Mouse (Mus musculus) limb, embryonic 11.5 days (tissue): ENCODE measurements around the gene B4galt2. TPM values are rescaled to one million over a fixed set of nuclear protein-coding genes. Genes with fewer than 3 reads are reported as not detected.

Experiments used
- ATAC-seq: fragments of 200-750 bp; cut with Nextera tagmentation; 2 replicates; pipeline ENCODE4 v1.8.0; 2017; ENCODE audit warnings: low read depth; ENCODE audit not compliant: insufficient number of reproducible peaks, low FRiP score, low TSS enrichment
- DNase-seq: peaks from one replicate; pipeline ENCODE4 v3.0.0-alpha.2; 2015; ENCODE audit warnings: low spot score
- H3K27ac ChIP-seq: fragments of 300-500 bp; sonication (generic); replicated peaks from 2 replicates; pipeline ENCODE4 v1.5.1; 2014; ENCODE audit warnings: low read depth, mild to moderate bottlenecking, low read length
- H3K27me3 ChIP-seq: fragments of 300-500 bp; sonication (generic); 2 replicates; pipeline ENCODE4 v1.6.1; 2014; ENCODE audit warnings: mild to moderate bottlenecking, low read length, mixed read lengths; ENCODE audit not compliant: control insufficient read depth, insufficient read depth
- H3K36me3 ChIP-seq: fragments of 300-500 bp; sonication (generic); 2 replicates; pipeline ENCODE4 v1.6.1; 2014; ENCODE audit warnings: mild to moderate bottlenecking, low read length, moderate library complexity, mixed read lengths; ENCODE audit not compliant: control insufficient read depth, insufficient read depth
- H3K4me1 ChIP-seq: fragments of 300-500 bp; sonication (generic); 2 replicates; pipeline ENCODE4 v1.6.1; 2014; ENCODE audit warnings: low read length, mixed read lengths; ENCODE audit not compliant: control insufficient read depth, insufficient read depth
- H3K4me2 ChIP-seq: fragments of 300-500 bp; sonication (generic); 2 replicates; pipeline ENCODE4 v1.6.1; 2014; ENCODE audit warnings: low read depth, mild to moderate bottlenecking, moderate library complexity; ENCODE audit not compliant: severe bottlenecking
- H3K4me3 ChIP-seq: fragments of 300-500 bp; sonication (generic); 2 replicates; pipeline ENCODE4 v1.5.1; 2014; ENCODE audit warnings: low read depth, low read length
- H3K9ac ChIP-seq: fragments of 300-500 bp; sonication (generic); 2 replicates; pipeline ENCODE4 v1.6.1; 2014; ENCODE audit warnings: mild to moderate bottlenecking, low read length
- H3K9me3 ChIP-seq: fragments of 300-500 bp; sonication (generic); 2 replicates; pipeline ENCODE4 v1.6.1; 2016; ENCODE audit warnings: low read length; ENCODE audit not compliant: control insufficient read depth
- WGBS: fragments of 180-500 bp; shearing (Covaris S2); extraction: QIAGEN DNeasy Blood & Tissue Kit; methylation state at CpG from one replicate; pipeline ENCODE4 v1.1.7; 2014; 5-methylcytosine and 5-hydroxymethylcytosine counted together
- polyA plus RNA-seq: library from polyadenylated mRNA; unstranded; fragments of >200 nt; fragmentation: Nextera tagmentation; extraction: Ambion mirVana; gene quantifications from 2 replicates; pipeline ENCODE4 v1.2.1, GENCODE M21; 2014

Gene B4galt2
- polyA plus RNA-seq, 1 experiment from 2014 or later: 26.7 TPM

- H3K27ac ChIP-seq: no peak overlapping the region
- no peaks in the 10 kb centered on the region for H3K4me1 ChIP-seq
- WGBS: 93% methylated on average over 2 of the region's 2 CpGs
- H3K36me3 ChIP-seq: 0 out of 2 replicates have a peak, but pooled peaks cover 2% of the 10 kb centered on the region
- no peaks in the 10 kb centered on the region for H3K9me3 ChIP-seq
- peaks cover 11% of the 10 kb centered on the region for H3K27me3 ChIP-seq
- H3K9ac ChIP-seq: no peak overlapping the region
- no peak overlapping the region for H3K4me3 ChIP-seq
- no peak overlapping the region for H3K4me2 ChIP-seq
- DNase-seq: no peak
- no peak for ATAC-seq
These were observed 38.1 kb upstream of the B4galt2 start for GRCm38 (mm10) chr4:117921358-117921757.

- Histone ChIP-seq H3K27ac (no peak overlapping the region), H3K4me2 (no peak overlapping the region), H3K9me3 (no peaks in the 10 kb centered on the region), H3K4me1 (peaks cover 10% of the 10 kb centered on the region), H3K9ac (no peak overlapping the region), H3K27me3 (no peaks in the 10 kb centered on the region), H3K4me3 (no peak overlapping the region), H3K36me3 (0 out of 2 replicates have a peak, but pooled peaks cover 2% of the 10 kb centered on the region)
- DNase-seq (no peak), ATAC-seq (no peak)
- WGBS: 93% methylated on average over 5 of the region's 5 CpGs
These were observed 35.5 kb upstream of the B4galt2 start for GRCm38 (mm10) chr4:117918762-117919161.

- Histone ChIP-seq H3K36me3 (0 out of 2 replicates have a peak, but pooled peaks cover 2% of the 10 kb centered on the region), H3K9me3 (no peaks in the 10 kb centered on the region), H3K27ac (no peak overlapping the region), H3K4me3 (no peak overlapping the region), H3K27me3 (no peaks in the 10 kb centered on the region), H3K9ac (no peak overlapping the region), H3K4me2 (no peak overlapping the region), H3K4me1 (peaks cover 15% of the 10 kb centered on the region)
- ATAC-seq: no peak
- no peak for DNase-seq
- 72% methylated on average over 3 of the region's 3 CpGs for WGBS
These were observed 35.0 kb upstream of the B4galt2 start for GRCm38 (mm10) chr4:117918261-117918660.

GRCm38 (mm10) chr4:117917847-117918246 lies 34.6 kb upstream of the B4galt2 start:
- H3K4me3 ChIP-seq: no peak overlapping the region
- no peak for ATAC-seq
- no peaks in the 10 kb centered on the region for H3K9me3 ChIP-seq
- DNase-seq: no peak
- peaks cover 18% of the 10 kb centered on the region for H3K4me1 ChIP-seq
- 0 out of 2 replicates have a peak, but pooled peaks cover 2% of the 10 kb centered on the region for H3K36me3 ChIP-seq
- H3K4me2 ChIP-seq: no peak overlapping the region
- no peak overlapping the region for H3K9ac ChIP-seq
- no peaks in the 10 kb centered on the region for H3K27me3 ChIP-seq
- WGBS: 92% methylated on average over 4 of the region's 4 CpGs
- H3K27ac ChIP-seq: no peak overlapping the region

GRCm38 (mm10) chr4:117917402-117917801 lies 34.1 kb upstream of the B4galt2 start:
- DNase-seq (no peak), ATAC-seq (no peak)
- peaks cover 21% of the 10 kb centered on the region for H3K4me1 ChIP-seq
- no peak overlapping the region for H3K4me2 ChIP-seq
- H3K9me3 ChIP-seq: no peaks in the 10 kb centered on the region
- 0 out of 2 replicates have a peak, but pooled peaks cover 2% of the 10 kb centered on the region for H3K36me3 ChIP-seq
- no peak overlapping the region for H3K4me3 ChIP-seq
- no peak overlapping the region for H3K9ac ChIP-seq
- H3K27me3 ChIP-seq: no peaks in the 10 kb centered on the region
- 89% methylated on average over 4 of the region's 4 CpGs for WGBS
- no peak overlapping the region for H3K27ac ChIP-seq

- Histone ChIP-seq H3K27me3 (no peaks in the 10 kb centered on the region), H3K9ac (no peak overlapping the region), H3K4me3 (no peak overlapping the region), H3K27ac (no peak overlapping the region), H3K4me1 (peaks cover 21% of the 10 kb centered on the region), H3K4me2 (no peak overlapping the region), H3K36me3 (peaks cover 7% of the 10 kb centered on the region; the same call in 1 of the 2 replicates), H3K9me3 (no peaks in the 10 kb centered on the region)
- DNase-seq (no peak), ATAC-seq (no peak)
- 87% methylated on average over 5 of the region's 5 CpGs for WGBS
These were observed 33.1 kb upstream of the B4galt2 start for GRCm38 (mm10) chr4:117916386-117916785.

GRCm38 (mm10) chr4:117915489-117916105 lies 32.3 kb upstream of the B4galt2 start:
- peak overlapping the region; percentile 78 for H3K9ac ChIP-seq
- peak overlapping the region; percentile 81 for H3K4me3 ChIP-seq
- WGBS: 9% methylated on average over 19 of the region's 19 CpGs
- DNase-seq (no peak), ATAC-seq (no peak)
- H3K4me2 ChIP-seq: peak overlapping the region; percentile 99
- H3K27ac ChIP-seq: no peak overlapping the region
- H3K4me1 ChIP-seq: peaks cover 21% of the 10 kb centered on the region
- peaks cover 7% of the 10 kb centered on the region; the same call in 1 of the 2 replicates for H3K36me3 ChIP-seq
- H3K27me3 ChIP-seq: no peaks in the 10 kb centered on the region
- no peaks in the 10 kb centered on the region for H3K9me3 ChIP-seq

- Histone ChIP-seq H3K9ac (peak within 1 kb of the TSS; percentile 78), H3K4me1 (peaks cover 21% of the 10 kb centered on the region), H3K27me3 (no peaks in the 10 kb centered on the region), H3K4me2 (peak within 1 kb of the TSS; percentile 99), H3K9me3 (no peaks in the 10 kb centered on the region), H3K36me3 (peaks cover 7% of the 10 kb centered on the region; the same call in 1 of the 2 replicates), H3K27ac (peak within 1 kb of the TSS; percentile 59; the same call in 1 of the 2 replicates), H3K4me3 (peak within 1 kb of the TSS; percentile 81)
- 0% methylated on average over 58 of the region's 61 CpGs for WGBS
- DNase-seq: peak; percentile 98
- ATAC-seq: peak; percentile 95
These were observed 31.5 kb upstream of the B4galt2 start, which contains the start of gene Ipo13 for GRCm38 (mm10) chr4:117914591-117915442. Ipo13 (minus strand) TSS chr4:117914999.
